Mouse (Mus musculus) forebrain, embryonic 14.5 days (tissue): Measurements from ENCODE around the gene Hes5. TPM values are rescaled to one million over a fixed set of nuclear protein-coding genes. Genes with fewer than 3 reads are reported as not detected.

Experiments
- ATAC-seq: fragments of 200-750 bp; cut with Nextera tagmentation; 2 replicates; pipeline ENCODE4 v1.8.0; 2017; ENCODE audit warnings: mild to moderate bottlenecking, moderate library complexity
- DNase-seq: peaks from one replicate; pipeline ENCODE4 v3.0.0-alpha.2; 2015; ENCODE audit warnings: low spot score
- H3K27ac ChIP-seq: fragments of 300-500 bp; sonication (generic); 2 replicates; pipeline ENCODE4 v1.5.1; 2014; ENCODE audit warnings: low read depth, mild to moderate bottlenecking, control low read depth, low read length, moderate library complexity
- H3K27me3 ChIP-seq: fragments of 300-500 bp; sonication (generic); replicated peaks from 2 replicates; pipeline ENCODE4 v1.6.1; 2014; ENCODE audit warnings: low read length, control low read depth, mixed read lengths; ENCODE audit not compliant: control insufficient read depth, insufficient read depth
- H3K36me3 ChIP-seq: fragments of 300-500 bp; sonication (generic); 2 replicates; pipeline ENCODE4 v1.6.1; 2014; ENCODE audit warnings: low read length, control low read depth; ENCODE audit not compliant: control insufficient read depth, insufficient read depth
- H3K4me1 ChIP-seq: fragments of 300-500 bp; sonication (generic); 2 replicates; pipeline ENCODE4 v1.6.1; 2014; ENCODE audit warnings: antibody characterized with exemption, low read length, control low read depth; ENCODE audit not compliant: control insufficient read depth, insufficient read depth
- H3K4me2 ChIP-seq: fragments of 300-500 bp; sonication (generic); 2 replicates; pipeline ENCODE4 v1.6.1; 2014; ENCODE audit warnings: mild to moderate bottlenecking, control low read depth, low read length
- H3K4me3 ChIP-seq: fragments of 300-500 bp; sonication (generic); 2 replicates; pipeline ENCODE4 v1.5.1; 2014; ENCODE audit warnings: low read depth, low read length, control low read depth
- H3K9ac ChIP-seq: fragments of 300-500 bp; sonication (generic); 2 replicates; pipeline ENCODE4 v1.6.1; 2014; ENCODE audit warnings: mild to moderate bottlenecking, low read length, control low read depth, moderate library complexity
- H3K9me3 ChIP-seq: fragments of 300-500 bp; sonication (generic); replicated peaks from 2 replicates; pipeline ENCODE4 v1.6.1; 2016; ENCODE audit warnings: low read length, control low read depth, mixed read lengths; ENCODE audit not compliant: control insufficient read depth
- WGBS: fragments of 180-500 bp; shearing (Covaris S2); extraction: QIAGEN DNeasy Blood & Tissue Kit; methylation state at CpG from one replicate; pipeline ENCODE4 v1.1.7; 2014; 5-methylcytosine and 5-hydroxymethylcytosine counted together
- polyA plus RNA-seq: library from polyadenylated mRNA; unstranded; fragments of >200 nt; fragmentation: Nextera tagmentation; extraction: Ambion mirVana; gene quantifications from 2 replicates; pipeline ENCODE4 v1.2.1, GENCODE M21; 2014

Gene Hes5
- polyA plus RNA-seq, 1 experiment from 2014 or later, result 86.0 TPM

DNA sequence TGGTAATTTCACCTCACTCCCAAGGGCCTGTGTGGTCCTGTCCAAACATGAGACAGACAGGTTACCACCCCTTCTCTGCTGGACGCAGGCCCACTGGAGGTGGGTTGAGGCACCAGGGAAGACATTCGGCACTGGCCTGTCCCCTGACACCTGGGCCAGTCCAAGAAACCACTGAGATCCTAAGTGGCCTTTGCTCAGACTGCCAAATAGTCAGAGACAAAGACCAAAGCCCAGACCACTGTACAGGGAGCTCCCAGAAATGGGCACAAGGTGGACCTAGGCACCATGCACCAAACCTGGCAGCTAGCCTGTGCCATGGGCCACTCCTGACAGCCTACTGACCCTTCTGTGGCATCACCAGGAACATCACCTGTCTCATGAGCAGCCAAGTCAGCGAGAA, 48.5 kb downstream of the Hes5 start:
- no peak for ATAC-seq
- DNase-seq, result no peak
- H3K36me3 ChIP-seq, result no peaks in the 10 kb centered on the region
- no peaks in the 10 kb centered on the region for H3K9me3 ChIP-seq
- 82% methylated on average over 3 of the region's 3 CpGs for WGBS
- no peak overlapping the region for H3K9ac ChIP-seq
- no peak overlapping the region for H3K4me2 ChIP-seq
- no peak overlapping the region for H3K4me3 ChIP-seq
- H3K27ac ChIP-seq, result no peak overlapping the region
- H3K27me3 ChIP-seq, result no peaks in the 10 kb centered on the region
- no peaks in the 10 kb centered on the region for H3K4me1 ChIP-seq

GRCm38 (mm10) chr4:155010870-155011269, 50.1 kb downstream of the Hes5 start:
- ATAC-seq, result no peak
- WGBS, result 66% methylated on average over 5 of the region's 5 CpGs
- H3K9me3 ChIP-seq, result no peaks in the 10 kb centered on the region
- H3K27me3 ChIP-seq, result no peaks in the 10 kb centered on the region
- no peak overlapping the region for H3K4me2 ChIP-seq
- no peak overlapping the region for H3K4me3 ChIP-seq
- H3K9ac ChIP-seq, result no peak overlapping the region
- no peaks in the 10 kb centered on the region for H3K36me3 ChIP-seq
- no peak overlapping the region for H3K27ac ChIP-seq
- DNase-seq, result peak; percentile 49
- H3K4me1 ChIP-seq, result no peaks in the 10 kb centered on the region

DNA sequence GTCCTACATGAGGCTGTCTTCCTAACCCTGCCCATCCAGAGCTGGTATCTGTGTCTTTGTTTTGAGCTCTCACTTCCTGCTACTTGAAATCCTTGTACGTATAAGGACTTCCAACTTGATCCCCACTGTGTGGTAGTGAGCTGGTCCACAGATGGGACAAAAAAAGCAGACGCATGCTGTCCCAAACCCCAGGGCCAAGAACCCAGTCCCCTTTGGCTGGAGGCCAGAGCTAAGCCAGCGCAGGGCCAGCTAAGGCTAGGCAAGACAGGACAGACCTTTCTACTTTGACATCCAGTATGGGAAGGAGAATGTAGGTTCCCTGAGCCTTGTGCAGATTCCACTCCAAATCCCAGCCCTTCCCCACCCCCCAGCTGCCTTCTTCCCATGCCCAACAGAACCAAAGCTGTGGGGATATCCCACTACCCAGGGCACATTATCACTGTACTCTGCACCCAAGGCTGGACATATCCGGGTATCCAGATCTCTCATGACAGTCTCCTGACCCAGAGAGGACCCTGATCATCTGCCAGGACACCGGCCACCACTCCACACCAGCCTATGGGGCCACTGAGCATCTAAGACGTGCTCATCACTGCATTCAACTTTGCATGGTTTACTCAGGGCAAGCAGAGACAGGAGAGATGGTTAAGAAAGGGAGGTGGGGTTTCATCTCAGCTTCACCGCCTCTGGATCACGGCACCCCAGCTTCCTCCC, 50.7 kb downstream of the Hes5 start:
- Histone ChIP-seq H3K9me3 (no peaks in the 10 kb centered on the region), H3K27ac (no peak overlapping the region), H3K36me3 (no peaks in the 10 kb centered on the region), H3K9ac (no peak overlapping the region), H3K4me3 (no peak overlapping the region), H3K27me3 (no peaks in the 10 kb centered on the region), H3K4me1 (no peaks in the 10 kb centered on the region), H3K4me2 (no peak overlapping the region)
- no peak for ATAC-seq
- 75% methylated on average over 8 of the region's 8 CpGs for WGBS
- no peak for DNase-seq

Other genes with a start within 250 kb of the Hes5 start
- 0.85 and 1.5 TPM in 2 replicates for gene Ttc34, start 123.5 kb upstream of the Hes5 start, polyA plus RNA-seq
- 0.13 and 0.37 TPM in 2 replicates for gene Mmel1, start 91.3 kb upstream of the Hes5 start, polyA plus RNA-seq
- gene Fam213b, start 61.8 kb upstream of the Hes5 start, polyA plus RNA-seq, result 40.3 and 45.9 TPM in 2 replicates
- not detected in 2 replicates for gene Tnfrsf14, start 32.4 kb upstream of the Hes5 start, polyA plus RNA-seq
- 34.6 and 38.9 TPM in 2 replicates for gene Pank4, start 3.2 kb downstream of the Hes5 start, polyA plus RNA-seq
- 6.2 and 7.4 TPM in 2 replicates for gene Plch2, start 95.9 kb downstream of the Hes5 start, polyA plus RNA-seq
- 4.2 and 4.9 TPM in 2 replicates for gene Pex10, start 106.1 kb downstream of the Hes5 start, polyA plus RNA-seq
- gene Rer1, start 125.5 kb downstream of the Hes5 start, polyA plus RNA-seq, result 161 and 163 TPM in 2 replicates
- gene Morn1, start 125.7 kb downstream of the Hes5 start, polyA plus RNA-seq, result 7.1 and 10.6 TPM in 2 replicates